Mouse (Mus musculus) right cerebral cortex, adult 18-20 months (tissue): Measurements from ENCODE around the gene Gmfb.
"Not testable (repeated sequence)": the region's sequence is repeated elsewhere in the genome, so short reads cannot be mapped to it uniquely, and the experiment has no call there.

Experiments used
- DNase-seq: peaks from one replicate; pipeline ENCODE4 v3.0.0; 2022; ENCODE audit warnings: mixed read lengths

The Gmfb gene

GRCm38 (mm10) chr14:46821873-46822716, at the start of gene Gmfb:
TSS of gene Gmfb (minus strand) at chr14:46822242.
- peak; percentile 96 for DNase-seq

DNA sequence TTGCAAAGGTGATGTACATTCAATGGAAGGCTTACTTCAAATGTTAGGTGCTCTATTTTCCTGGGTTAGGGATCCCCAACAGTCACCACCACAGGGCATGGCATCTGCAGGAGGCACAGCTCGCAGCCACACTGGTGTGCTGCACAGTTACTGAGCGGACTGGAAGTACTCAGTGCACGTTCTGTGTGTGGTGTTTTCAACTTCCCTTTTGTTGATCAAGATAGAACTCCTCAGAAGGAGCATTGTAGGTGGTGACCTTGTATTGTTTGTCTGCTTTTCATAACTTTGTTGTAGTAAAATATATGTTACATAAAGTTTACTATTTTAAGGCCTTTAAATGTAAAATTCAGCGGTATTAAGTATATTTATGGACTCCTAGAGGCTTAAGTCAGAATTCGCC, 40.9 kb upstream of the Gmfb start:
- DNase-seq: no peak

DNA sequence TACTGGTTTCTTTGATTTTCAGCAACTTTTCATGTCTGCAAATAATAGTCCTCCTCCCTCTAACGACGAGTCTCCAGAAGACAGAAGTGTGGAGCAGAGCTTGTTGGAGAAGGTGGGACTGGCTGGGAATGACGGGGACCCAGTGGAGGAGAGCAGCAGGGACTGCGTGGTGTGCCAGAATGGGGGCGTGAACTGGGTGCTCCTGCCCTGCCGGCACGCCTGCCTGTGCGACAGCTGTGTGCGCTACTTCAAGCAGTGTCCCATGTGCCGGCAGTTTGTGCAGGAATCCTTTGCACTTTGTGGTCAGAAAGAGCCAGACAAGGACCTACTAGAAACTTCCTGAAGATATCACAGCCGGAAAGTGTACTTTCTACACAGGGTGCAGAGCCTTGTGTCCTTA, 31.6 kb upstream of the Gmfb start:
- no peak for DNase-seq

DNA sequence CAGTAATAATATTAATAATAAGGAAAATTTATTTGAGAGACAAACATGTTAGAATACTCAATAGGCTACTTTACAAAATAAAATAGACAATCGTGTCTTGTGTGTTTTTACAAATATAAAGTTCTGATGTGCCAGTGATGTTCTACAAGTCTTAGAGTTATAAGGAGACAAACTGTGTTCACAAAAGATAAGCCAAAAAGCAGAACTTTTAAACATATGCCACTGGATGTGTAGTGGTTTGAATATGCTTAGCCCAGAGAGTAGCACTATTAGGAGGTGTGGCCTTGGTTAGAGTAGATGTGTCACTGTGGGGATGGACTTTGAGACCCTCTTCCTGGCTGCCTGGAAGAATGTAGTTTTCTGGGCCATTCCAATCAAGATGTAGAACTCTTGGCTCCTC, 27.7 kb upstream of the Gmfb start:
- DNase-seq: no peak

GRCm38 (mm10) chr14:46848736-46849135, 26.7 kb upstream of the Gmfb start:
- no peak for DNase-seq

GRCm38 (mm10) chr14:46848063-46848590, 26.1 kb upstream of the Gmfb start:
- DNase-seq: no peak

DNA sequence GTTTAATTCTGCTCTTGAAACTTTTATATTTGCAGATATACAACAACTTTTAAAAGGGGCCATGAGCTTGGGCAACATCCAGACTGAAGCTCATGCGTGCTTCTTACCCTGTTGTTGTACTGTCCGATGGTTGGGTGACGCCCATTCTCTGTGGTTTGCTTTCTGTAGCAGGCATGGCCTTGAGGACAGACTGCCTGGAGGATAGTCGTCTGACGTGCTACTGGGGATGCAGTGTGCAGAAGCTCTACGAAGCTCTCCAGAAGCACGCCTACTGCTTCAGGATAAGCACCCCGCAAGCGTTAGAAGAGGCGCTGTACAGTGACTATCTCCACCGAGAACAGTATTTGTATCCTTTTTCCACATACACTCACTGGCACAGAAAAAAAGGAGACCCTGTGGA, 23.7 kb upstream of the Gmfb start:
- DNase-seq: no peak

DNA sequence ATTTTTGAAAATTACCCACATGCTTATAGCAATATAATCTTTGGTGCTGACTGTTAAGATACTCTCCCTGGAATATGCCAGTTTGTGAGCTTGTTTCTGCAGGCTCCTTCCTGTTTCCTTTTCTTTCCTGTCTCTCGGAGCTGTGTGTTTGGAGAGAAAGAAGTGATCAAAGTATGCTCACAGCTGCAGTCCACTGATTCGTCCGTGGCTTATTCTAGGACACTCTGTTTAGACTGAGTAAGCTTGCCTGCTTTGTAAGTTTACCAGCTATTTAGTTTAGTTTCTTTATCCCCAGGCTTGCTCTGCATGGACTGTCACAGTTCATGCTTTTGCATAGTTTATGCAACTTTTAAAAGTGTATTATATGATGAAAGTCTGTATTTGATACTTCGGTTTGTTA, 17.3 kb upstream of the Gmfb start:
- DNase-seq: no peak

- peak; percentile 9 for DNase-seq
Measured at GRCm38 (mm10) chr14:46832354-46833272, 10.6 kb upstream of the Gmfb start.

- peak; percentile 96 for DNase-seq
Measured at GRCm38 (mm10) chr14:46831837-46832333, 9.8 kb upstream of the Gmfb start, which contains the start of gene Cgrrf1. TSS of gene Cgrrf1 (plus strand) at chr14:46832125.

DNA sequence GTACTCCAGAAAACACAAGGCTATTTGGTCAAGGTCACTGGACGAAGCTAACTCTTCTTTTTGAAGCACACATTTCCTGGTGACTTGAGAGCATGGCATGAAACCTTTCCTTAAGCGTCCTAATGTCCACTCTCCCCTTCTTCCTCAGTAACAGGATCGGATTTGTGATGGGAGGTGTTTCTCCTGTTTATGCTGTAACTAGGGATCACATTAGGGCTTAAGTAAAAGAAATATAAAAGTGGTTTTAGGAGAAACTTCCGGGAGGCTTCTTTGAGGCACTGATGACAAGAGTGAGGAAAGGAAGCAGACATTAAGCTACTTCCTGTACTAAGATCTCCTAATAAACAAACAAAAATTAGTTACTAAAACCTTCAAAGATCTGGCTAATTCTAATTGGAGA, 9.3 kb upstream of the Gmfb start:
- no peak for DNase-seq

DNA sequence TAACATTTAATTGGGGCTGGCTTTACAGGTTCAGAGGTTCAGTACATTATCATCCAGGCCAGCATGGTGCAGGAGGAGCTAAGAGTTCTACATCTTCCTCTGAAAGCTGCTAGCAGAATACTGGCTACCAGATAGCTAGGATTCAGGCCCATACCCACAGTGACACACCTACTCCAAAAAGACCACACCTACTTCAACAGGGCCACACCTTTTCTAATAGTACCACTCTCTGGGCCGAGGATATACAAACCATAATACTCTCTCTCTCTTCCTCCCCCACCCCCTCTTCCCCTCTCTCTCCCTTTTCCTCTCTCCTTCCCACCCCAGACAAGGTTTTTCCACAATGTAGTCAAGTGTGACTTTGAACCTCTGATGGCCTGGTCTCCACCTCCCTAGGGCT, 5.4 kb upstream of the Gmfb start:
- DNase-seq: no peak

DNA sequence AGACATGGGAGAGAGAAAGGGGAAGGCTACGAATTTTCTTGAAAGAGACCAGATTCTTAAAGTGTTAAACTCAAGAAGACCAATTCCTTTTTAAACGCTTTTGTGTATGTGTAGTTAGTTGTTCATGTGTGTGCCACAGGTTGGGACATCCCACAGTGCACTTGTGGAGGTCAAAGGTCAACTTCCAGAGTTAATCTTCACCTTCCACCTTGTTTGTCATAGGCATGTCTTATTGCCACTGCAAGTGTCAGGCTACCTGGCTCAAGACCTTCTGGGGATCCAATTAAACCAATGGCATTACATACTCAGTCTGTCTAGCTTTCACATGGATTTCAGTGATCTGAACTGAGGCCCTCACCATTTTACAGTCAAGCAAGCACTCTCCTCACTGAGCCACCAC, 2.0 kb upstream of the Gmfb start:
- no peak for DNase-seq

GRCm38 (mm10) chr14:46821271-46821872, 670 bp downstream of the Gmfb start:
- DNase-seq: no peak

- not testable (repeated sequence) for DNase-seq
Measured at GRCm38 (mm10) chr14:46819961-46820360, 2.1 kb downstream of the Gmfb start.

DNA sequence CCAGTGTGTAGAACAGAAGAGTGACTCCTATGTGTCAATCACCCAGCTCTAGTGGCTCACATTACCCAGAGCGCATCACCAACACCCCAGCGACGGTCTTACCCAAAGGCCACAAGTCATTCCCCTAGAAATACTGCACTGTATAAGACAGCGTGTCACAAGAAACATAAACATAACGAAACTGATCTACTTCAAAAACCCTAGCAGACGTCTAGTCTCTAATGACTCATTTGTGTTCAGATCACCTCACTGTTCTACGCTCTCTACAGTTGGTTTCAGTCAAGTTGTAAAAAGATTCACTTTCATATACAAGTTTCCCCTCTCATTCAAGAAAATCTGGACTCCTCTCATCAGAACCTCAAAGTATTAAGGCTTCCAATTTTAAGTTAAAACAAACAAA, 3.3 kb downstream of the Gmfb start:
- DNase-seq: no peak

DNA sequence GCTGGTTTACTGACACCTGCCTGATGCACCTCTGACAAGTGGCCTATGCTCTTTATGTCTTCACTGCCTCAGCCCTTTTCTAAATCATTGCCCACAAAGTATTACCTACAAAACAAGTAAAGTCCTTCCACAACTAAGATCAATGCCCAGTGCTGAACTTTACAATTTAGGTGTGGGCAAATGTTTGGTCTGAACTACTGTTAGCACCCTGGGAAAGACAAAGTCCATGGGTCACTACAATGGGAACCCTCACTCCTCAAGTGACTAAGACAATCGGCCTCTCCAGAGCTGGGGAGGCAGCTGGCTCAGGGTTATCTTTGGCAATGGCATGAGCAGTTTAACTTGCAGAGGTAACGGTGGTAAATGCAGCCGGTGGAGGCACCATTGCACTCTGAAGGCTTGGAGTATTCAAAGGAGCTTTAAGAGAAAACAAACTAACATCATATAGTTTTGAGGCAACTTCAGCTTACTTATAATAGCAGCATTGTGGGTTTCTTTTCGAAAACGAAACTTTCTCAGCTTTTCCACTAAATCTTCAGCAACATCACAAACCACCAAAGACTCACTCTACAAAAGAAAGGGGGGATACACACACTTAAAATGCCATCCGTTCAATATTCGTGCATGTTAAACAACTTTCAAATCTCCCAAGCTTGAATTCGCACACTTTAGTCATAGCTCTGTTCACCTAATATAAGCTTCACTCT, 5.0 kb downstream of the Gmfb start:
- DNase-seq: no peak

GRCm38 (mm10) chr14:46815640-46816039, 6.4 kb downstream of the Gmfb start:
- no peak for DNase-seq

DNA sequence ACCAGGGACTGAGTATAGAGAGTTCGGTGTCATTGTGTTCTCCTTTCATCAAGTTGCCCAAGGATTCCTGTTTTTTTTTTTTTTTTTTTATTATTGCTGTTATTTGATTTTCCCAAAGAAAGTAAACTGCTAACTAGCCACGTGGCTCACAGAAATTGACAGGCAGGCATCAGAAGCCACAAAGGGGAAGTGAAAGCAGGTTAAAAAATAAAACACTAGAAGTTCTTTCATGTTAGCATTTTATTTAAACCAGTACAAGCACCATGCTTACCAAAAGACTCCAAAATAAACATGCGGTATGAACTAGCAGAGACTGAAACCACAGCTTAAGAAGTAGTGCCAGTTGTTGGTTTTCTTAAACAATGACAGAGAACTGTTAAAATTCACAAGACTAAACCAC, 14.1 kb downstream of the Gmfb start:
- no peak for DNase-seq

DNA sequence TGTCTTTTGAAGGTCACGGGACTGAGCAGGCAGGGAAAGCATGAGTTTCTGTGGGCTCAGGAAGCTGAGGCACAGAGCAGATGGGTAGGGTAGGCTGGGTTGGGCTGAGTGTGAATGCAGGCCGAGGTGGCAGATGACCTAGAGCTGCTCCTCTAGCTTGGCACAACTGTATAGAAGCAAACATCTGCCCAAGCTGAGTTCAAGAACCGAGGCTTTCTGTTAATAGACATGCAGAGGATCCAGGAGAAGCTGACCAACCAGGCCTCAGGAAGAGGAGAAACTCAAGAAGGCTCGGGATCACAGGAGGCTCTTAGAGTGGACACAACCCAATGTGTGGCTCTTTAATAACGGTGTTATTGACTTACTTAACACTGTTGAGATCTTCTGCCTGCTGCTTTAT, 15.9 kb downstream of the Gmfb start:
- DNase-seq: no peak

GRCm38 (mm10) chr14:46803791-46804190, 18.3 kb downstream of the Gmfb start:
- DNase-seq: no peak

- no peak for DNase-seq
Measured at GRCm38 (mm10) chr14:46803259-46803658, 18.8 kb downstream of the Gmfb start.
